Mouse (Mus musculus) hindbrain, embryonic 12.5 days (tissue): ENCODE measurements around the gene Ap1g2. TPM values are rescaled to one million over a fixed set of nuclear protein-coding genes. Genes with fewer than 3 reads are reported as not detected.

Experiments used
- ATAC-seq: fragments of 200-750 bp; cut with Nextera tagmentation; 2 replicates; pipeline ENCODE4 v1.8.0; 2017; ENCODE audit warnings: moderate TSS enrichment; ENCODE audit not compliant: low FRiP score
- H3K27ac ChIP-seq: fragments of 300-500 bp; sonication (generic); 2 replicates; pipeline ENCODE4 v1.5.1; 2016; ENCODE audit warnings: mild to moderate bottlenecking
- H3K27me3 ChIP-seq: fragments of 300-500 bp; sonication (generic); 2 replicates; pipeline ENCODE4 v1.6.1; 2016; ENCODE audit warnings: mild to moderate bottlenecking
- H3K36me3 ChIP-seq: fragments of 300-500 bp; sonication (generic); 2 replicates; pipeline ENCODE4 v1.6.1; 2016; ENCODE audit warnings: mild to moderate bottlenecking
- H3K4me1 ChIP-seq: fragments of 300-500 bp; sonication (generic); 2 replicates; pipeline ENCODE4 v1.6.1; 2016
- H3K4me2 ChIP-seq: fragments of 300-500 bp; sonication (generic); replicated peaks from 2 replicates; pipeline ENCODE4 v1.6.1; 2016; ENCODE audit warnings: mild to moderate bottlenecking
- H3K4me3 ChIP-seq: fragments of 300-500 bp; sonication (generic); 2 replicates; pipeline ENCODE4 v1.5.1; 2016; ENCODE audit warnings: mild to moderate bottlenecking
- H3K9ac ChIP-seq: fragments of 300-500 bp; sonication (generic); 2 replicates; pipeline ENCODE4 v1.6.1; 2016; ENCODE audit warnings: mild to moderate bottlenecking, moderate library complexity
- H3K9me3 ChIP-seq: fragments of 300-500 bp; sonication (generic); replicated peaks from 2 replicates; pipeline ENCODE4 v1.6.1; 2016; ENCODE audit warnings: mild to moderate bottlenecking
- WGBS: fragments of 180-500 bp; shearing (Covaris S2); methylation state at CpG from one replicate; pipeline ENCODE4 v1.1.7; 2016; 5-methylcytosine and 5-hydroxymethylcytosine counted together
- polyA plus RNA-seq: library from polyadenylated mRNA; unstranded; fragments of >200 nt; fragmentation: Nextera tagmentation; extraction: Ambion mirVana; gene quantifications from 2 replicates; pipeline ENCODE4 v1.2.1, GENCODE M21; 2016

Gene Ap1g2
- polyA plus RNA-seq, 1 experiment from 2014 or later, result 9.4 TPM

DNA sequence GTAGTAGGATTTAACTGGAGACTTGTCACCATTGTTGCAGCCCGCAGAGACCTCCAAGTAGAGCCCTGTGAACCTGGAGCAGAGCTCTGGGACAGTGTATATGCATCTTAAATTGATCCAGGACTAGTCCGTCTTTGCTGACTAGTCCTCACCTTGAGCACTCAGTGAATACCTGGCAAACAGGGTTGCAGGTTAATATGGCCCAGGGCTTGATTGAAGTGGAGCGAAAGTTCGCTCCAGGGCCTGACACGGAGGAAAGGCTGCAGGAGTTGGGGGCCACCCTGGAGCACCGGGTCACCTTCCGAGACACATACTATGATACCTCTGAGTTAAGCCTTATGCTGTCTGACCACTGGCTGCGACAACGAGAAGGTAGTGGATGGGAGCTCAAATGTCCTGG lies 11.1 kb downstream of the Ap1g2 start:
- no peak; the same call in 1 of the 2 replicates for ATAC-seq
- Histone ChIP-seq H3K4me1 (peaks cover 36% of the 10 kb centered on the region), H3K27ac (peak overlapping the region; percentile 89), H3K4me3 (peak overlapping the region; percentile 59), H3K9me3 (no peaks in the 10 kb centered on the region), H3K9ac (peak overlapping the region; percentile 55), H3K27me3 (no peaks in the 10 kb centered on the region), H3K4me2 (peak overlapping the region; percentile 72), H3K36me3 (no peaks in the 10 kb centered on the region)
- WGBS, result 61% methylated on average over 9 of the region's 9 CpGs

DNA sequence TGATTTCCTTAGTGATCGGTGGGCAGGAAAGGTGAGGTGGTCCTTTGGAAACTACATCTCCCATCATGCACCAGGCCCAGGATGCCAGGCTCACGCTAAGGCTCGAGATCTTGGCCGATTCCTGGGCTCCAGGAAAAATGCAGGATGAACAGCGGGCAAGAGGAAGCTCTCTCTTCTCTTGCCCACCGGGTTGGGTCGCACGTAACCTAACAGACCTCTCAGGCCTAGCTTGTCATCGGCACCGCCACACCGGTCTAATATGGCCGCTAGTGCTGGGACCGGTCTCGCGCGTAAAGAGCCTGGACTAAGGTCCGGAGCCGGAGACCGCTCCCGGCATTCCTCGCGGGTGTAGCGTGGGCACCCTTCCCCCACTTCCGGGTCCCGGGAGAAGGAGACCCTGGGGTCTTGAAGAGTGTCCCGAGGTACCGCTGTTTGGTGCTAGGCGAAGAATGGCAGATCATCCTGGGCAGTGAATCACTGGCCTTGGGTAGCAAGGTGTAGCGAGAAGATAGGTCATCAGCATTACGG lies 11.6 kb downstream of the Ap1g2 start, which contains the start of gene Thtpa:
TSS of gene Thtpa (plus strand) at position 81 of the 528 bp plus-strand sequence.
- peak within 1 kb of the TSS; percentile 89 for H3K27ac ChIP-seq
- peak within 1 kb of the TSS; percentile 72 for H3K4me2 ChIP-seq
- H3K27me3 ChIP-seq, result no peaks in the 10 kb centered on the region
- ATAC-seq, result peak; percentile 54
- H3K4me1 ChIP-seq, result peaks cover 41% of the 10 kb centered on the region
- H3K9ac ChIP-seq, result peak within 1 kb of the TSS; percentile 55
- H3K4me3 ChIP-seq, result peak within 1 kb of the TSS; percentile 59
- 3% methylated on average over 30 of the region's 30 CpGs for WGBS
- H3K9me3 ChIP-seq, result no peaks in the 10 kb centered on the region
- no peaks in the 10 kb centered on the region for H3K36me3 ChIP-seq

DNA sequence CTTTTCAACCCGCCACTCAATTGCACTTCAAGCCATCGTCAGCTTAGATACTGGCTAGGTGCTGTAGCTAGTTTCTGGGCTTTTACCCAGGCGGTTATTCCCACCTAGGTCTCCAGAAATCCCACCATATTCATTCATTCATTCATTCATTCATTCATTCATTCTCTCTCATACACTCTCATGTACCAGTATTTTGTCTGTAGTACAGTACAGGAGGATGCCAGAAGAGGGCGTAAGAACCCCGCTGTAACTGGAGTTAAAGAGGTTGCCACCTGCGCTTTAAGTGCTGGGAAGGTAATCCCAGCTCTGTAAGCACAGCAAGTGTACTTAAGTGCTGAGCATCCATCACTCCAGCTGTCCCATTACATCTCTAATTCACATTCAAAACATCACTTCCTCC lies 12.5 kb downstream of the Ap1g2 start:
- WGBS, result 38% methylated on average over 6 of the region's 6 CpGs
- no peak overlapping the region for H3K4me3 ChIP-seq
- H3K9ac ChIP-seq, result no peak overlapping the region
- peak overlapping the region; percentile 72 for H3K4me2 ChIP-seq
- H3K27me3 ChIP-seq, result no peaks in the 10 kb centered on the region
- H3K9me3 ChIP-seq, result no peaks in the 10 kb centered on the region
- ATAC-seq, result no peak
- no peaks in the 10 kb centered on the region for H3K36me3 ChIP-seq
- no peak overlapping the region for H3K27ac ChIP-seq
- peaks cover 50% of the 10 kb centered on the region for H3K4me1 ChIP-seq

DNA sequence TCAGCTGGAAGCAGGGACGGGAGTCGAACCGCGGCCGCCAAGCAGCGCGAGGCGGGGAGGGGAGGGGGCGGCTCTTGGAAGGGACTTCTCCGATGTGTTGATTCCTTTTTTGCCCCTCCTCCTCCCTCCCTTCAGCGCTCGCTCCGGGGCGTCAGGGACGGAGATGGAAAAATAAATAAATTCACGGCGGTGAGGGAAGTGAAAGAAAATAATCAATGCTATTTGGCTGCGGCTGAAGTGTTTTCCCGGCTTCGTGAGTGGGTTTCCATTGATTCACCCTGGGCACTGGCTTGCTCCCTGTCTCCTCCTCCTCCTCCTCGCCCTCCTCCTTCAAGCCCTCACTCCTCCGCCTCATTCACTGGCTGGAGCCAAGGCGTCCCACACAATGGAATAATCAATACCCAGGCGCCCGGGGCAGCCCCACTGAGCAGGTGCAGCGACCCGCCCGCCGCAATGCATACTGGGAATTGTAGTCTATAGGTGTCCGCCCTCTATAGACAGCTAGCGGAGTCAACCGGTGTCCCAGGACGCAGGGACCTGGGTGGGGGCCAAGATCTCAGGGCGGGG lies 14.3 kb downstream of the Ap1g2 start, which contains the start of gene Zfhx2:
TSS of gene Zfhx2 (minus strand) at position 314 of the 567 bp plus-strand sequence.
- Histone ChIP-seq H3K36me3 (no peaks in the 10 kb centered on the region), H3K9ac (peak within 1 kb of the TSS; percentile 92), H3K27ac (peak within 1 kb of the TSS; percentile 93), H3K27me3 (no peaks in the 10 kb centered on the region), H3K4me3 (peak within 1 kb of the TSS; percentile 67), H3K4me1 (peaks cover 51% of the 10 kb centered on the region), H3K9me3 (no peaks in the 10 kb centered on the region), H3K4me2 (peak within 1 kb of the TSS; percentile 70)
- peak; percentile 91 for ATAC-seq
- WGBS, result under 1% methylated on average over 34 of the region's 34 CpGs

DNA sequence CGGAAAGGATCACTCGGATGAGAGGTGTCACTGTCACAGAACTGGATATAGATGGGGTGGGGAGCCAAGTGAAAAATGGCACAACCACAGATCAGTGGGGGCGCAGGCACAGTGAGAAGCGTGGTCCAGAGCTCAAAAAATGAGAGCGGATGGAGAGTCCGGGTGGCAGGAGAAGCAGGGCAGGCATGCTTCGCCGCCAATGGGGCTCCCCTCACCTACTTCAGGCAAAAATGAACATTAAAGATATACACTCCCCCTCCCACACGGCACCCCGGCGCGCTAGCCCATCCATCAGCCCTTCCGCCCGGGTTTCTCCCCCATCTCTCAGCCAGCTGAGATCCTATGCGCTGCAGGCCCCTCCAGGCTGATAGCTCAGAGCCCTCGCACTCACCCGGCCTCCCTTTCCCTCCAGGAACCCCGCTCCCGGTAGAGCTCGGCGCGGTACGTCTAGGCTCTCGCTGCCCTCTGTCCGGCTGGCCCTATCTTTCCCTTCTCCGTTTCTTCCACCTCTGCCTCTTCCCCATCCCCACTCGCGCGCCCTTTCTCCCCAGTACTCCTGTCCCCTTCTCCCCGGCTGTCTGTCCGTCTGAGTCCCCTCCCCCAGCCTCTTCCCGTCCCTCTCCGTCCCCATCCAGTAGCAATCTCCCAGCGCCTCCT lies 15.1 kb downstream of the Ap1g2 start:
- Histone ChIP-seq H3K4me1 (peaks cover 51% of the 10 kb centered on the region), H3K4me2 (peak overlapping the region; percentile 70), H3K27ac (peak overlapping the region; percentile 93), H3K36me3 (no peaks in the 10 kb centered on the region), H3K9me3 (no peaks in the 10 kb centered on the region), H3K27me3 (no peaks in the 10 kb centered on the region), H3K4me3 (peak overlapping the region; percentile 67), H3K9ac (peak overlapping the region; percentile 92)
- peak; percentile 4 for ATAC-seq
- WGBS, result 3% methylated on average over 34 of the region's 34 CpGs

DNA sequence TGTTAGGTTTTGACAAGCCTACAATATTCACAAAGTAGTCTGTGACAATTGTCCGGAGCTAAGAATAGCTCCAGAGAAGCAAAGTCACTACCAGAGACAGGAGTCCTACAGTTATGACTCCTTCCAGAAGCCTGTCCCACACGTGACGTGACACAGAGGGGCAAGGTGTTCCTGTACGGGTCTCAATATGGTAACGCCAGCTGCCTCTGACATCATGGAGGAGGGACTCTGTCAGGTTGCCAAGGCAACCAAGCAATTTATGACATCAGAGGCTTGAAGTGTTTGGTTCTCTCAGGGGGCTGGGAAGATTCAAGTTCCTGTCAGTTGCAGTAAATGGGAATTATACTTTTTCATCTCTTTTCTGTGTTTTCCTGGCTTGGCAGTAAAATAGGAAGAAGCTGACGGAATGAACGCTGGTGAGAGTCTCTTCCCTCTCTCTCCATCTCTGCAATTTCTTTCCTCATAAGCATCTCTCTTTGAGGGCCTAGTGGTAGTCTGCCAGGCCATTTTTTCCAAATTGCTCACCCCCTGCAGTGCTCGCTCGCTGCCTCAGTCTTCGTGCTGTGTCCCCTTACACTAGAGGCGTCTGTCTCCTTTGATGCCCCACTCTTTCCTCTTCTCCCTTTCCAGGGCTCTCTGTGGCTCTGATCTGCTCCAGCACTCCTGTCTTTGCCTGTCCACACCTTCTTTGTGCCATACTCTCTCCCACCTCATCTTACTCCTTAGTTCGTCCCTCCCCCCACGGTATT lies 17.0 kb downstream of the Ap1g2 start:
- Histone ChIP-seq H3K27ac (peak overlapping the region; percentile 5; the same call in 1 of the 2 replicates), H3K9me3 (no peaks in the 10 kb centered on the region), H3K4me2 (peak overlapping the region; percentile 70), H3K4me3 (peak overlapping the region; percentile 67), H3K9ac (peak overlapping the region; percentile 47), H3K4me1 (peaks cover 53% of the 10 kb centered on the region), H3K36me3 (no peaks in the 10 kb centered on the region), H3K27me3 (no peaks in the 10 kb centered on the region)
- WGBS, result 56% methylated on average over 13 of the region's 13 CpGs
- no peak for ATAC-seq

DNA sequence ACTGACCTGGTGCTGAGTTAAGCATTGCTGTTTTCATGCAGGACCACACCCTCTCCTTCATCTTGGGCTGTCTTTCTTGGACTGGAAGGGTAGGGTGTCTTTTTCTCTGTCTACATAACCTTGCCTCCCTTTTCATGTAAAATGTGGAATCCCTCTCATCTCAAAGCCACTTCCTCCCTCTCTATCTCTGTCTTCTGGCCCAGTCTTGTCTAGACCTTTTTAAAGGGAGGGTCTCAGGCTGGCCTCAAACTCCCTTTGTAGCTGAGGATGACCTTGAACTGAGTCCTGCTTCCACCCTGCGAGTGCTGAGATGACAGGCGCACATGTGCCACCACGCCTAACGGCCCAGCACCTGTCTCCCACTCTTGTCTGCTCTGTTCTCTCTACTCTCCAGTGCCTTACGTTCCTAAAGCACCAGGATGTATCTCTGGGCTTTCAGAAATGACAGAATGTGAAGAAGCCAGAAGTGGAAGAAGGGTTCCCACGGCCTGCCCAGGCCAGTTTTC lies 20.3 kb downstream of the Ap1g2 start:
- no peaks in the 10 kb centered on the region for H3K9me3 ChIP-seq
- H3K4me3 ChIP-seq, result no peak overlapping the region
- no peak overlapping the region for H3K9ac ChIP-seq
- H3K36me3 ChIP-seq, result no peaks in the 10 kb centered on the region
- H3K27ac ChIP-seq, result peak overlapping the region; percentile 83
- H3K27me3 ChIP-seq, result no peaks in the 10 kb centered on the region
- peaks cover 55% of the 10 kb centered on the region for H3K4me1 ChIP-seq
- ATAC-seq, result 0 out of 2 replicates have a peak, but pooled peaks have one; percentile 15
- H3K4me2 ChIP-seq, result no peak overlapping the region
- 80% methylated on average over 6 of the region's 6 CpGs for WGBS

DNA sequence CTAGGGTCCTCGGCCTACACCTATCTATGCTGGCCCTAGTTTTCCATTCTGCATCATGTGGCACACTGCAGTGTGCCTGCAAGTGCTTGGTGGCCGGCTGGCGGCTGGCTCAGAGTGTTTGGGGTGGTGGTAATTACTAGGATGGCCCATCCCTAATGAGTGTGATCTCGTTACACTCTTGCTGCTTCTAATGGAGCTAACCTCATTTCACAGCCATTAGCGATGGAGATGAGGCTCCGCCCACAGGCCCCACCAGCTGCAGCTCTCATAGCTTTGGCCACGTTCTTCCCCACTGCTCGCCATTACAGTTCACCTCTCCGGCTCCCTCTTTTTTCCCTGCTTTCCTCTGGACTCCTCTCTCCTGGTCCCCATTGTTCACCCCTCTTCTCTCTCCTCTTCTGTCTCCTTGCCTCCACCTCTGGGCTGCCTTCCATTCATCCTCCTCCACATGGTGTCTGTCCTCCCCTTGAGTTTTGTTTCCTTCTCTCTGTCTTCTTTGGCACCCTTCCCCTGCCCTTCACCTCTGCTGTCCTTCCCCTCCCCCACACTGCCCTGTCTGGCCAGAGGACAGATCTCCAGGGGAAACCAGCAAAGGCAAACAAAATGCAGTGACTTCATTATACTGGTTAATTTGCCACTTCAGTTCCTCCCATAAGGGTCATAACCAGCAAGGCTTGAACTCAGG lies 20.9 kb downstream of the Ap1g2 start:
- no peaks in the 10 kb centered on the region for H3K9me3 ChIP-seq
- 34% methylated on average over 9 of the region's 9 CpGs for WGBS
- peak; percentile 72 for ATAC-seq
- H3K27me3 ChIP-seq, result no peaks in the 10 kb centered on the region
- peak overlapping the region; percentile 11 for H3K4me2 ChIP-seq
- peak overlapping the region; percentile 28; the same call in 1 of the 2 replicates for H3K9ac ChIP-seq
- no peaks in the 10 kb centered on the region for H3K36me3 ChIP-seq
- H3K4me3 ChIP-seq, result no peak overlapping the region
- H3K4me1 ChIP-seq, result peaks cover 51% of the 10 kb centered on the region
- peak overlapping the region; percentile 83 for H3K27ac ChIP-seq

DNA sequence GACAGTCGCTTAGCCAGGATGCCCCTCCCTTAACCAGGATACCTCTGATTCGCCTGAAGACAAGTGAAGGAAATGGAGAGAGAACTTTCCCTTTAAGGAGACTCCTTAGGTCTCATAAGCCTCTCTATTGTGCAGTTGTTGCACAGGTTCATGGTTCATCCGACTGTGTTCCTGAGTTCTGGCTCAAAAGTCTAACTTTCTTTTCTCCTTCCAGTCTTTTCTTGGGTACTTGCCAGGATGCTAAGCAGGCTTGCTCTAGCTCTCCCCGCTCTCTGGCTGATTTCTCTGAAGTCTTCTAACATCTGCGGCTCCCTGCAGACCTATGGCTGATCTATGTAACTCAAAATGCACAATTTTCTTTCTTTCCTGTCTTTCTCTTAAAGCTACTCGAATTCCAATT lies 22.9 kb downstream of the Ap1g2 start:
- Histone ChIP-seq H3K9me3 (no peaks in the 10 kb centered on the region), H3K36me3 (no peaks in the 10 kb centered on the region), H3K9ac (no peak overlapping the region), H3K4me3 (no peak overlapping the region), H3K27me3 (peaks cover 4% of the 10 kb centered on the region; the same call in 1 of the 2 replicates), H3K4me1 (peaks cover 48% of the 10 kb centered on the region), H3K27ac (no peak overlapping the region), H3K4me2 (no peak overlapping the region)
- 77% methylated on average over 6 of the region's 6 CpGs for WGBS
- ATAC-seq, result no peak

DNA sequence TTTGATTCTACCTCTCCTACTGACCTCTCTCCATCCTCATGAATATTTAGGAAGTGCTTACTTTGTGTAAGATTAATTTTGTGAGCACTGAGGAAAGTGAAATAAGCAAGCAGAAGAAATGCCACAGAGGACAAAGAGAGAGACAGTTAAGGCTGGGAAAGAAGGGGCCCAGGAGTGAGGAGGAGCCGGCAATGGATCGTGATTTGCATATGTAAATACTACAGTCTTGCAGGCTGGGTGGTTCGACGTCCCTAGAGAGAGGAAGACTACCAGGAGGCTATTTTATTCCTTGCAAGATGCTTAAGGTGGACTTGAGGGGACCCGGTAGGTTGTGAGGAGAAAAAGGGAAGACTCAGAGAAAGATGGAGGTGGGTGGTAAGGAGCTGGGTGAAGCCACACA lies 25.3 kb downstream of the Ap1g2 start:
- ATAC-seq, result no peak
- Histone ChIP-seq H3K4me3 (no peak overlapping the region), H3K9ac (no peak overlapping the region), H3K27me3 (peaks cover 13% of the 10 kb centered on the region; the same call in 1 of the 2 replicates), H3K36me3 (no peaks in the 10 kb centered on the region), H3K9me3 (no peaks in the 10 kb centered on the region), H3K4me1 (peaks cover 47% of the 10 kb centered on the region), H3K4me2 (no peak overlapping the region), H3K27ac (no peak overlapping the region)
- 20% methylated on average over 5 of the region's 5 CpGs for WGBS

DNA sequence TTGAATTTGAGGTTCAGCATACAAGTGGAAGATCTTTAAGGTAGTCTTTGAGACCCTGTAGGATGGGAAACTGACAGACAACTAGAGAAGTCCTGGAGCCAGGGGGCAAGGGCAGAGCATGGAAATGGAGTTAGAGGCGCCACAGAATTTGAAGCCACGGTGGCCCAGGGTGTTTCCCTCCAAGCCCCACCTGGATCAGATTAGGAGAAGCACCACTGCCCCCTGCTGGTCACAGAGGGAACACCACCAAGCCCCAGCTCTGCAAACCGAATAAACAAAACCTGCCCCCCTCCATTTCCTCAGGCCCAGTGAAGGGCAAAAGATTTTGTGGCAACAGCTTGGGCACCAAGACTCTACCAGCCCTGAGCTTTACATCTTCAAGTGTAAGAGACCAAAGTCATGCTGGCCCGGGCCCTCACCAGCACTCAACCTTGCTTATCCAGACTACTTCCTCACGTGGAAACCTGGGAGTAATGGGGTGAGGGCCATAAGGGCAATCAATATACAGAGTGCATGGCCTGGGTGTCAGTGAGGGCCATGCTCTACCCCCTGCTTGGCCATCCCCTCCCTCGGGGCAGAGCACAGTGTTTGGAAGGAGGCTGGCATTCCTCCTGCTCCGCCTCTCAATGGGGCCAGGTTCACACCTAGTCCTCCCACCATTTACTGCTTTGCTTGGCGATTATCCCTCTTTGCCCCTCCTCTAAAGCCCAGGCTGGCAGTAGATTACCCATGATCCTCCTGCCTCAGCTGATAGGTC lies 27.0 kb downstream of the Ap1g2 start:
- Histone ChIP-seq H3K36me3 (peaks cover 6% of the 10 kb centered on the region; the same call in 1 of the 2 replicates), H3K4me2 (peak overlapping the region; percentile 42), H3K4me1 (peaks cover 36% of the 10 kb centered on the region), H3K9ac (peak overlapping the region; percentile 45), H3K27me3 (peaks cover 13% of the 10 kb centered on the region; the same call in 1 of the 2 replicates), H3K9me3 (no peaks in the 10 kb centered on the region), H3K4me3 (no peak overlapping the region), H3K27ac (peak overlapping the region; percentile 90)
- ATAC-seq, result peak; percentile 36
- 19% methylated on average over 8 of the region's 8 CpGs for WGBS
